26 mouse cellular contexts compared by ENCODE assay signal in the genomic region with DNA sequence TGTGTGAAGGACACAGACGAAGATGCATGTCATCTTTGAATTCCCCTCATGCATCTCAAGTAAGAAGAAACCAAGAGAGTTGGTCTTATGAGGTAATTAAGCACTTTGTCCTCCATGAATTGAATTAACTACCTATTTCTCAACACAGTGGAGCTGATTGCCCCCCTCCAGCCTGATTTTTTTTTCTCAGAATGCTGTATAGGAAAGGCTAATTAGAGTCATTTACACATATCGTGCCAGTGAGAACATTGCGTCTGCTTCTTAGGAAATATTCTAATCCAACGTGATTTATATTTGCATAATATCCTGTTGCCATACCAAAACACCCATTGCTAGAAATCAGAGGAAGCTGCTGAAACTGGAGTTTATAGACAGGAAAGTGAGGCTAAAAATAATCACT.
DNase-seq lines count a peak whose midpoint lies in the region; ATAC-seq and TF ChIP-seq lines count a peak whose summit lies in the region.
"Had no signal": no experiment of that assay in that cellular context is flagged by ENCODE, and none has a peak within 500 bp of the region (broad histone marks: within the 10 kb centered on the region; RNA-seq: fewer than 3 reads in every experiment).

No protein-coding gene starts in this region.

- ATAC-seq in forebrain, postnatal 0 days, result peak; percentile 56
- no peak for ATAC-seq in forebrain, embryonic 11.5 days (replicated peaks; ENCODE audit: low FRiP score)
- ATAC-seq in heart, postnatal 0 days (ENCODE audit: insufficient read depth, low read depth), result no peak
- ATAC-seq in liver, postnatal 0 days, result no peak
- ATAC-seq in liver, embryonic 12.5 days, result no peak
- ATAC-seq: CD4-positive, CD25-positive, alpha-beta regulatory T cell, adult 4 months; hindbrain, embryonic 16.5 days had no signal

- no peaks in the 10 kb centered on the region for H3K4me1 ChIP-seq in forebrain, postnatal 0 days (ENCODE audit: insufficient read depth)
- H3K4me1 ChIP-seq in forebrain, embryonic 11.5 days (replicated peaks; ENCODE audit: control insufficient read depth, insufficient read depth, low read length), result no peaks in the 10 kb centered on the region
- H3K4me1 ChIP-seq in heart, postnatal 0 days (ENCODE audit: control insufficient read depth, insufficient read depth), result no peaks in the 10 kb centered on the region
- no peaks in the 10 kb centered on the region for H3K4me1 ChIP-seq in liver, postnatal 0 days (ENCODE audit: insufficient read depth)
- H3K4me1 ChIP-seq in liver, embryonic 12.5 days, result no peaks in the 10 kb centered on the region
- H3K4me1 ChIP-seq: embryonic facial prominence, embryonic 13.5 days; liver, embryonic 13.5 days; megakaryocyte, embryonic 14.5 days; midbrain, embryonic 12.5 days; neural tube, embryonic 12.5 days had no signal

- no peaks in the 10 kb centered on the region for H3K36me3 ChIP-seq in forebrain, postnatal 0 days (ENCODE audit: insufficient read depth)
- no peaks in the 10 kb centered on the region for H3K36me3 ChIP-seq in forebrain, embryonic 11.5 days (ENCODE audit: control insufficient read depth, insufficient read depth, low read length)
- H3K36me3 ChIP-seq in heart, postnatal 0 days (replicated peaks; ENCODE audit: control insufficient read depth, insufficient read depth, low read length), result no peaks in the 10 kb centered on the region
- H3K36me3 ChIP-seq in liver, postnatal 0 days (replicated peaks; ENCODE audit: insufficient read depth, low read length), result no peaks in the 10 kb centered on the region
- H3K36me3 ChIP-seq in liver, embryonic 12.5 days, result no peaks in the 10 kb centered on the region
- H3K36me3 ChIP-seq: embryonic facial prominence, embryonic 13.5 days; liver, embryonic 13.5 days; midbrain, embryonic 12.5 days; neural tube, embryonic 12.5 days had no signal

- no peak overlapping the region for H3K4me3 ChIP-seq in forebrain, postnatal 0 days (ENCODE audit: low read depth, low read length)
- no peak overlapping the region for H3K4me3 ChIP-seq in forebrain, embryonic 11.5 days (ENCODE audit: low read depth, low read length)
- H3K4me3 ChIP-seq in heart, postnatal 0 days (ENCODE audit: low read depth, low read length), result no peak overlapping the region
- H3K4me3 ChIP-seq in liver, postnatal 0 days (ENCODE audit: low read depth, low read length), result no peak overlapping the region
- H3K4me3 ChIP-seq in liver, embryonic 12.5 days, result no peak overlapping the region
- H3K4me3 ChIP-seq: embryonic facial prominence, embryonic 13.5 days; liver, embryonic 13.5 days; megakaryocyte, embryonic 14.5 days; midbrain, embryonic 12.5 days; myocyte; neural tube, embryonic 12.5 days had no signal

- no peak overlapping the region for H3K9ac ChIP-seq in forebrain, postnatal 0 days
- H3K9ac ChIP-seq in forebrain, embryonic 11.5 days (ENCODE audit: low read length), result no peak overlapping the region
- no peak overlapping the region for H3K9ac ChIP-seq in heart, postnatal 0 days (replicated peaks; ENCODE audit: low read depth, low read length)
- H3K9ac ChIP-seq in liver, postnatal 0 days (replicated peaks), result no peak overlapping the region
- no peak overlapping the region for H3K9ac ChIP-seq in liver, embryonic 12.5 days
- H3K9ac ChIP-seq: embryonic facial prominence, embryonic 13.5 days; liver, embryonic 13.5 days; midbrain, embryonic 12.5 days; neural tube, embryonic 12.5 days had no signal

- H3K9me3 ChIP-seq in forebrain, postnatal 0 days (ENCODE audit: low read length), result 0 out of 2 replicates have a peak, but pooled peaks cover 4% of the 10 kb centered on the region
- no peaks in the 10 kb centered on the region for H3K9me3 ChIP-seq in forebrain, embryonic 11.5 days (ENCODE audit: control insufficient read depth, low read length)
- H3K9me3 ChIP-seq in heart, postnatal 0 days (replicated peaks; ENCODE audit: control insufficient read depth, low read length), result no peaks in the 10 kb centered on the region
- no peaks in the 10 kb centered on the region for H3K9me3 ChIP-seq in liver, postnatal 0 days (ENCODE audit: low read length)
- no peaks in the 10 kb centered on the region for H3K9me3 ChIP-seq in liver, embryonic 12.5 days (replicated peaks)
- H3K9me3 ChIP-seq: embryonic facial prominence, embryonic 13.5 days; liver, embryonic 13.5 days; neural tube, embryonic 12.5 days had no signal

- 22% methylated on average over 4 of the region's 4 CpGs for WGBS in forebrain, postnatal 0 days
- WGBS in forebrain, embryonic 11.5 days, result 67% methylated on average over 4 of the region's 4 CpGs
- WGBS in heart, postnatal 0 days, result 59% methylated on average over 4 of the region's 4 CpGs
- 47% methylated on average over 4 of the region's 4 CpGs for WGBS in liver, postnatal 0 days (ENCODE audit: insufficient replicate concordance)
- 55% methylated on average over 4 of the region's 4 CpGs for WGBS in liver, embryonic 12.5 days (ENCODE audit: insufficient replicate concordance)

- TF ChIP-seq CTCF in forebrain, postnatal 0 days (IDR thresholded peaks at IDR 0.05; ENCODE audit: low read depth), result no peak
- TF ChIP-seq CTCF in heart, postnatal 0 days (IDR thresholded peaks at IDR 0.05; ENCODE audit: low read depth), result no peak
- TF ChIP-seq CTCF in liver, postnatal 0 days (IDR thresholded peaks at IDR 0.05; ENCODE audit: low read depth), result no peak

- H3K4me2 ChIP-seq in forebrain, postnatal 0 days (ENCODE audit: low read depth), result no peak overlapping the region
- no peak overlapping the region for H3K4me2 ChIP-seq in forebrain, embryonic 11.5 days (ENCODE audit: low read depth, low read length, severe bottlenecking)
- H3K4me2 ChIP-seq in heart, postnatal 0 days (ENCODE audit: low read depth, low read length), result no peak overlapping the region
- H3K4me2 ChIP-seq in liver, postnatal 0 days (ENCODE audit: low read depth, low read length), result no peak overlapping the region
- H3K4me2 ChIP-seq in liver, embryonic 12.5 days, result no peak overlapping the region
- H3K4me2 ChIP-seq: embryonic facial prominence, embryonic 13.5 days; heart, embryonic 11.5 days; liver, embryonic 13.5 days; midbrain, embryonic 12.5 days; neural tube, embryonic 12.5 days had no signal

- no peaks in the 10 kb centered on the region for H3K27me3 ChIP-seq in forebrain, postnatal 0 days (ENCODE audit: insufficient read depth, low read length)
- H3K27me3 ChIP-seq in forebrain, embryonic 11.5 days (ENCODE audit: control insufficient read depth, insufficient read depth, low read length), result no peaks in the 10 kb centered on the region
- no peaks in the 10 kb centered on the region for H3K27me3 ChIP-seq in heart, postnatal 0 days (ENCODE audit: control insufficient read depth, insufficient read depth, low read length)
- H3K27me3 ChIP-seq in liver, postnatal 0 days (ENCODE audit: insufficient read depth, low read length), result no peaks in the 10 kb centered on the region
- no peaks in the 10 kb centered on the region for H3K27me3 ChIP-seq in liver, embryonic 12.5 days (replicated peaks)
- H3K27me3 ChIP-seq: embryonic facial prominence, embryonic 13.5 days; liver, embryonic 13.5 days; megakaryocyte, embryonic 14.5 days; midbrain, embryonic 12.5 days; neural tube, embryonic 12.5 days had no signal

- no peak overlapping the region for H3K27ac ChIP-seq in forebrain, postnatal 0 days (ENCODE audit: low read depth, low read length)
- no peak overlapping the region for H3K27ac ChIP-seq in forebrain, embryonic 11.5 days (ENCODE audit: low read depth, low read length)
- H3K27ac ChIP-seq in heart, postnatal 0 days (ENCODE audit: low read depth), result no peak overlapping the region
- no peak overlapping the region for H3K27ac ChIP-seq in liver, postnatal 0 days (ENCODE audit: low read depth)
- H3K27ac ChIP-seq in liver, embryonic 12.5 days, result no peak overlapping the region
- H3K27ac ChIP-seq: embryonic facial prominence, embryonic 13.5 days; liver, embryonic 13.5 days; midbrain, embryonic 12.5 days; neural tube, embryonic 12.5 days had no signal

- TF ChIP-seq EP300 in heart, postnatal 0 days (IDR thresholded peaks at IDR 0.05; ENCODE audit: low read depth), result no peak
- TF ChIP-seq EP300 in liver, postnatal 0 days (IDR thresholded peaks at IDR 0.05; ENCODE audit: low read depth), result peak; percentile 34; the same call in 1 of the 2 replicates

- DNase-seq in forebrain, postnatal 0 days, result no peak
- no peak for DNase-seq in forebrain, embryonic 11.5 days (ENCODE audit: low spot score)
- DNase-seq in heart, postnatal 0 days (ENCODE audit: low spot score), result peak; percentile 7
- DNase-seq in heart, postnatal 4 days, result no peak
- DNase-seq in liver, postnatal 0 days, result no peak
- DNase-seq in gastrocnemius, adult 18-20 months (ENCODE audit: low spot score), result no peak
- DNase-seq: adrenal gland, postnatal 14 days; cerebellum, adult 18-20 months; cerebellum, postnatal 10 days; kidney, adult 8-10 months; layer of hippocampus, postnatal 36 days; left cerebral cortex, postnatal 4 days; liver, embryonic 13.5 days; lung, postnatal 4 days; right cerebral cortex, adult 18-20 months; spleen, adult 18-20 months; thymus, postnatal 14 days had no signal
